Mouse (Mus musculus) bone marrow, adult 2 months (tissue): ENCODE data around the gene Edem1.

Experiments used
- CTCF ChIP-seq: fragments of 200-500 bp; IDR thresholded peaks from 2 replicates; pipeline ENCODE4 v1.5.1; 2011; ENCODE audit warnings: low read length, control low read depth; ENCODE audit not compliant: control insufficient read depth, insufficient read depth
- POLR2A ChIP-seq: fragments of 200-500 bp; IDR thresholded peaks from 2 replicates; pipeline ENCODE4 v1.6.1; 2011; ENCODE audit warnings: low read depth, mild to moderate bottlenecking, control low read depth, low read length, borderline replicate concordance; ENCODE audit not compliant: control insufficient read depth

DNA sequence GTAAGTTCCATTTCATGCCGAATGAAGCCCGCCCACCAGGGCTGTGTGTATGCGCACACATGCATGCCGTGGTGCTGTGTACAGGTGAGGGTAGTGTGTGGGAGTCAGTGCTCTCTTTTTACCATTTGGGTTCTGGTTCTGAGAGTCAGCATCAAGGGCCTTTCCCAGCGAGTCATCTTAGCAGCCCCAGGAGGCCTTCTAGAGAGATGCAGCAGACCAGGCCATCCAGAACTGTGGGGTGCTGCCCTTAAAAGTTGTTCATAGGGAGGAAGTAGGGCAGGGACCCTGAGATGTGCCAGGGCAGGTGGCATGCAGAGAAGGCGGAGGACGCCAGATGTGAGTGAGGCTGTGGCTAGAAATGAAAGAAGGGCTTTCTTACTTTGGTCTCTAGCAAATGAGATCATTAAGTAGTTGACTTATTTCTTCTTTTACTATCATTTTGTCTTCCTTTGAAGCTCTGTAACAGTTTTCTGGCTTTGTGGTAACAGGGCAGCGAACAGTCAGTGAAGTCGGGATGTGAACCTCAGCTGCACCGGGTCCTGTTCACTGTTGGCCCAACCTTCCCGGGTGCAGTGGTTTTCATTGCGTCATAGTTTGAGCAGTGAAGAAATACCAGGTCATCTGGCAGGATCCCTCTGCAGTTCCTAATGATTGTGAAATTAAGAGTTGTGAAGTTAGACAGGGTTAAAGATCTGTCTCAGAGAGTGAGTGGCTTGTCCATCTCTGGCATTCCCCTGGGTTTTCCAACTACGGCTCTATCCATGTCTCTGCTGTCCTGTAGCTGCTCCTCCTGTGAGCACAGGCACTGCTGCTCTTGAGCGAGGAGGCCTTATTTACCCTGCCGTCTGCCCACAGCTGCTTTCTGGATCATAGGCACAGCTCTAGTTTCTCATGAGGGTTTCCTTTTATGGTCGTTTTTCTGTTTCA lies 7.6 kb downstream of the Edem1 start:
- TF ChIP-seq CTCF = no peak
- no peak for TF ChIP-seq POLR2A
